ENCODE assay signal across 9 mouse cellular contexts in genomic region chr4:145239049-145239830, GRCm38 (mm10). TPM values are rescaled to one million over a fixed set of nuclear protein-coding genes. Genes with fewer than 3 reads are reported as not detected.
DNase-seq lines count a peak whose midpoint lies in the region; ATAC-seq and TF ChIP-seq lines count a peak whose summit lies in the region.
"Had no signal": no experiment of that assay in that cellular context is flagged by ENCODE, and none has a peak within 500 bp of the region (broad histone marks: within the 10 kb centered on the region; RNA-seq: fewer than 3 reads in every experiment).

No protein-coding gene starts in this region.

- 0 out of 2 replicates have a peak, but pooled peaks cover 3% of the 10 kb centered on the region for H3K4me1 ChIP-seq in forebrain, embryonic 10.5 days
- no peaks in the 10 kb centered on the region for H3K4me1 ChIP-seq in forebrain, embryonic 15.5 days
- H3K4me1 ChIP-seq in intestine, embryonic 14.5 days (replicated peaks; ENCODE audit: control insufficient read depth, insufficient read depth, low read length): 0 out of 2 replicates have a peak, but pooled peaks cover 5% of the 10 kb centered on the region
- H3K4me1 ChIP-seq in limb, embryonic 14.5 days (ENCODE audit: control insufficient read depth, insufficient read depth, low read length): peaks cover 14% of the 10 kb centered on the region
- H3K4me1 ChIP-seq in midbrain, postnatal 0 days (ENCODE audit: insufficient read depth, low read length): no peaks in the 10 kb centered on the region

- DNase-seq in forebrain, embryonic 10.5 days (ENCODE audit: extremely low spot score, low spot score): no peak
- DNase-seq in adipocyte (ENCODE audit: low spot score): peak; percentile 85
- DNase-seq in gastrocnemius, postnatal 36 days: peak; percentile 66 to 73
- DNase-seq in intestine, embryonic 14.5 days (ENCODE audit: low spot score): peak; percentile 54
- peak; percentile 67 for DNase-seq in limb, embryonic 14.5 days (ENCODE audit: low spot score)
- peak; percentile 79 for DNase-seq in midbrain, postnatal 0 days (ENCODE audit: low spot score)
- no peak for DNase-seq in thymus, postnatal 0 days (ENCODE audit: low spot score)

- no peak for TF ChIP-seq POLR2A in limb, embryonic 14.5 days (IDR thresholded peaks at IDR 0.05; ENCODE audit: borderline replicate concordance, extremely low read depth, insufficient read depth, insufficient read length)

- no peaks in the 10 kb centered on the region for H3K9me3 ChIP-seq in forebrain, embryonic 10.5 days
- no peaks in the 10 kb centered on the region for H3K9me3 ChIP-seq in forebrain, embryonic 15.5 days
- H3K9me3 ChIP-seq in intestine, embryonic 14.5 days (ENCODE audit: control insufficient read depth, low read length): no peaks in the 10 kb centered on the region
- H3K9me3 ChIP-seq in limb, embryonic 14.5 days (ENCODE audit: control insufficient read depth, low read length): no peaks in the 10 kb centered on the region
- H3K9me3 ChIP-seq in midbrain, postnatal 0 days (ENCODE audit: low read length): no peaks in the 10 kb centered on the region

- peaks cover under 1% of the 10 kb centered on the region; the same call in 1 of the 2 replicates for H3K27me3 ChIP-seq in forebrain, embryonic 10.5 days (ENCODE audit: poor library complexity, severe bottlenecking)
- H3K27me3 ChIP-seq in forebrain, embryonic 15.5 days: no peaks in the 10 kb centered on the region
- H3K27me3 ChIP-seq in intestine, embryonic 14.5 days (replicated peaks; ENCODE audit: control insufficient read depth, insufficient read depth, low read length): no peaks in the 10 kb centered on the region
- H3K27me3 ChIP-seq in limb, embryonic 14.5 days (ENCODE audit: control insufficient read depth, insufficient read depth, low read length): no peaks in the 10 kb centered on the region
- no peaks in the 10 kb centered on the region for H3K27me3 ChIP-seq in midbrain, postnatal 0 days (ENCODE audit: insufficient read depth, low read length)

- no peak overlapping the region for H3K4me2 ChIP-seq in forebrain, embryonic 15.5 days (replicated peaks)
- no peak overlapping the region for H3K4me2 ChIP-seq in intestine, embryonic 14.5 days (ENCODE audit: low read length)
- no peak overlapping the region for H3K4me2 ChIP-seq in limb, embryonic 14.5 days (replicated peaks; ENCODE audit: low read depth, low read length, severe bottlenecking)
- no peak overlapping the region for H3K4me2 ChIP-seq in midbrain, postnatal 0 days (ENCODE audit: low read depth, low read length, poor library complexity, severe bottlenecking)

- no peak for ATAC-seq in forebrain, embryonic 15.5 days (replicated peaks)
- ATAC-seq in intestine, embryonic 14.5 days (replicated peaks; ENCODE audit: low FRiP score, low TSS enrichment, low read depth): peak; percentile 38; the same call in 1 of the 2 replicates
- peak; percentile 68; the same call in 1 of the 2 replicates for ATAC-seq in limb, embryonic 14.5 days (ENCODE audit: low FRiP score, low read depth)
- peak; percentile 61; the same call in 1 of the 2 replicates for ATAC-seq in midbrain, postnatal 0 days (ENCODE audit: low FRiP score)

- H3K36me3 ChIP-seq in forebrain, embryonic 10.5 days (replicated peaks): no peaks in the 10 kb centered on the region
- no peaks in the 10 kb centered on the region for H3K36me3 ChIP-seq in forebrain, embryonic 15.5 days
- no peaks in the 10 kb centered on the region for H3K36me3 ChIP-seq in intestine, embryonic 14.5 days (ENCODE audit: control insufficient read depth, insufficient read depth, low read length)
- no peaks in the 10 kb centered on the region for H3K36me3 ChIP-seq in limb, embryonic 14.5 days (ENCODE audit: control insufficient read depth, insufficient read depth, low read length)
- no peaks in the 10 kb centered on the region for H3K36me3 ChIP-seq in midbrain, postnatal 0 days (ENCODE audit: insufficient read depth, low read length)
- H3K36me3 ChIP-seq: G1E had no signal

- H3K27ac ChIP-seq in forebrain, embryonic 10.5 days: 0 out of 2 replicates have a peak overlapping the region, but pooled peaks have one; percentile 15
- H3K27ac ChIP-seq in forebrain, embryonic 15.5 days (replicated peaks): no peak overlapping the region
- H3K27ac ChIP-seq in intestine, embryonic 14.5 days (ENCODE audit: low read depth): peak overlapping the region; percentile 36
- H3K27ac ChIP-seq in limb, embryonic 14.5 days (replicated peaks; ENCODE audit: low read depth, low read length): no peak overlapping the region
- no peak overlapping the region for H3K27ac ChIP-seq in midbrain, postnatal 0 days (ENCODE audit: low read depth, low read length)

- intact Hi-C loops in gastrocnemius, postnatal 36 days (cut with DNase I): no loop called here

- H3K4me3 ChIP-seq in forebrain, embryonic 10.5 days: no peak overlapping the region
- H3K4me3 ChIP-seq in forebrain, embryonic 15.5 days: no peak overlapping the region
- H3K4me3 ChIP-seq in intestine, embryonic 14.5 days (ENCODE audit: low read depth, low read length): no peak overlapping the region
- no peak overlapping the region for H3K4me3 ChIP-seq in limb, embryonic 14.5 days (replicated peaks; ENCODE audit: low read length)
- H3K4me3 ChIP-seq in midbrain, postnatal 0 days (ENCODE audit: low read depth, low read length): no peak overlapping the region

- no peak for TF ChIP-seq CTCF in midbrain, postnatal 0 days (IDR thresholded peaks at IDR 0.05)

- no peak overlapping the region for H3K9ac ChIP-seq in forebrain, embryonic 15.5 days (replicated peaks)
- H3K9ac ChIP-seq in intestine, embryonic 14.5 days (ENCODE audit: low read length): no peak overlapping the region
- no peak overlapping the region for H3K9ac ChIP-seq in limb, embryonic 14.5 days (ENCODE audit: low read depth, low read length, severe bottlenecking)
- H3K9ac ChIP-seq in midbrain, postnatal 0 days (replicated peaks; ENCODE audit: low read length, poor library complexity, severe bottlenecking): no peak overlapping the region

- WGBS in forebrain, embryonic 10.5 days: 62% methylated on average over 4 of the region's 4 CpGs
- 56% methylated on average over 4 of the region's 4 CpGs for WGBS in forebrain, embryonic 15.5 days
- 33% methylated on average over 4 of the region's 4 CpGs for WGBS in intestine, embryonic 14.5 days
- 20% methylated on average over 4 of the region's 4 CpGs for WGBS in limb, embryonic 14.5 days
- 52% methylated on average over 4 of the region's 4 CpGs for WGBS in midbrain, postnatal 0 days

RNA-seq across cellular contexts. Expression of gene Tnfrsf1b, which starts 7.4 kb away (rescaled TPM):
- 2.1 and 2.5 TPM in 2 replicates for polyA plus RNA-seq in forebrain, embryonic 10.5 days (2016; fragmentation: Nextera tagmentation; extraction: Ambion mirVana)
- polyA plus RNA-seq in forebrain, embryonic 15.5 days (2015; fragmentation: Nextera tagmentation; extraction: Ambion mirVana): 1.8 and 2.5 TPM in 2 replicates
- 1 to 10 TPM; 2.5 to 3.1 TPM for total RNA-seq in gastrocnemius, postnatal 36 days (2021)
- polyA plus RNA-seq in intestine, embryonic 14.5 days (2014; fragmentation: Nextera tagmentation; extraction: Ambion mirVana): 5.7 and 6.9 TPM in 2 replicates
- polyA plus RNA-seq in limb, embryonic 14.5 days (2012; rRNA removed): 3.5 and 5.4 TPM in 2 replicates
- 3.8 and 3.9 TPM in 2 replicates for polyA plus RNA-seq in limb, embryonic 14.5 days (2014; fragmentation: Nextera tagmentation; extraction: Ambion mirVana)
- 7.1 and 7.5 TPM in 2 replicates for total RNA-seq in midbrain, postnatal 0 days (2014; rRNA removed)
- 2.6 and 2.8 TPM in 2 replicates for polyA plus RNA-seq in midbrain, postnatal 0 days (2015; fragmentation: Nextera tagmentation; extraction: Ambion mirVana)
- 12.5 and 12.9 TPM in 2 replicates for polyA plus RNA-seq in thymus, postnatal 0 days (2015; fragmentation: Nextera tagmentation; extraction: Ambion mirVana)
- total RNA-seq: G1E had no signal
- polyA plus RNA-seq: G1E had no signal

RNA-seq across cellular contexts. Expression of gene Vps13d, which starts 44.4 kb away (rescaled TPM):
- 4.4 and 5.8 TPM in 2 replicates for polyA plus RNA-seq in forebrain, embryonic 10.5 days (2016; fragmentation: Nextera tagmentation; extraction: Ambion mirVana)
- 9.4 and 9.6 TPM in 2 replicates for polyA plus RNA-seq in forebrain, embryonic 15.5 days (2015; fragmentation: Nextera tagmentation; extraction: Ambion mirVana)
- 10 to 100 TPM; 28.4 to 31.1 TPM for total RNA-seq in gastrocnemius, postnatal 36 days (2021)
- polyA plus RNA-seq in intestine, embryonic 14.5 days (2014; fragmentation: Nextera tagmentation; extraction: Ambion mirVana): 14.1 and 15.5 TPM in 2 replicates
- polyA plus RNA-seq in limb, embryonic 14.5 days (2012; rRNA removed): 19.0 and 26.3 TPM in 2 replicates
- polyA plus RNA-seq in limb, embryonic 14.5 days (2014; fragmentation: Nextera tagmentation; extraction: Ambion mirVana): 16.8 and 20.1 TPM in 2 replicates
- 35.6 and 36.5 TPM in 2 replicates for total RNA-seq in midbrain, postnatal 0 days (2014; rRNA removed)
- 7.8 and 9.1 TPM in 2 replicates for polyA plus RNA-seq in midbrain, postnatal 0 days (2015; fragmentation: Nextera tagmentation; extraction: Ambion mirVana)
- polyA plus RNA-seq in thymus, postnatal 0 days (2015; fragmentation: Nextera tagmentation; extraction: Ambion mirVana): 13.0 and 13.1 TPM in 2 replicates

Comparison
In these comparisons a context has a peak if more than half of its experiments do, and no peak if none do; other contexts are left out.
1. H3K27ac ChIP-seq: peak in forebrain, embryonic 10.5 days (single experiment) and intestine, embryonic 14.5 days (single experiment); none in forebrain, embryonic 15.5 days (single experiment), limb, embryonic 14.5 days (single experiment) and midbrain, postnatal 0 days (single experiment).
2. DNase-seq: peak in adipocyte (single experiment), gastrocnemius, postnatal 36 days (2 of 2), intestine, embryonic 14.5 days (single experiment), limb, embryonic 14.5 days (single experiment) and midbrain, postnatal 0 days (single experiment); none in forebrain, embryonic 10.5 days (single experiment) and thymus, postnatal 0 days (single experiment).